Mouse (Mus musculus) heart, postnatal 14 days (tissue): ENCODE measurements around the gene Ifnl2. TPM values are rescaled to one million over a fixed set of nuclear protein-coding genes. Genes with fewer than 3 reads are reported as not detected.
"Not testable (repeated sequence)": the region's sequence is repeated elsewhere in the genome, so short reads cannot be mapped to it uniquely, and the experiment has no call there.

Experiments used
- DNase-seq, 2 experiments: peaks; one replicate each; pipeline ENCODE4 v3.0.0; 2021 to 2022
- intact Hi-C: fragments of 180-260 bp; cut with DNase I; formaldehyde crosslinking; loops from one replicate; pipeline ENCODE4 v1.15.1; 2025
- long read RNA-seq, 2 experiments: library from polyadenylated mRNA; stranded (forward); transcript quantifications; one replicate each; pipeline ENCODE4 v2.0.0; 2021
- total RNA-seq, 2 experiments: library from RNA; stranded (reverse); gene quantifications; 2 replicates each; pipeline ENCODE4 v1.2.3; 2021

The Ifnl2 gene
- total RNA-seq, result not detected
- long read RNA-seq, experiment 1, result 0 reads
- long read RNA-seq, experiment 2, result 0 reads

DNA sequence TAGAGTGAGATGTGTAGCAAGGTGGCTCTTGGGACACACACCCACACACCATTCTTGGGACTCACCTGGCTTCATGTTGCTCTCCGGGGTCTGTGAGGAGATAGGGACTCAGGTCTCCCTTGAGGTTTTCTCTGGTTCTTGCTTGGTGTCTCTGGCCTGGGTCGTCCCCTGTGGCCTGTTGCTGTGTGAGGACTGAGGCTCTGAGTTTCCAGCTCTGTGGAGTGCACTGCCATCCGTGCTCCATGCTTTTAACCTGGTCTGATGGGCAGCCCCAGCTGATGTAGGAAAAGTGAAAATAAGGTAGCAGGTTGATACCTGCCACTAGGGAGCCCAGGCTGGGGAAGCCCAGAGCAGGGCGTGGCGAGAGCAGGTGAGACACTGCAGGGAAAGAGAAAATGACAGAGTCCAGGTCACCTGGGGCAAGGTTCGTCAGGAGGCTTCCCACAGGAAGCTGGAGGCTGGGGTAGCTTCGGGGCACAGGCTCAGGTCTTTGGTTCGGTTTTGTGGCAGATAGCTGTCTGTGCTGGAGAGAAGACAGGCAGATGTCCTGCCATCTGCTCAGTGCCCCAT, at the start of gene Ifnl2:
TSS of gene Ifnl2 (minus strand) at position 51 of the 570 bp plus-strand sequence.
- DNase-seq, intact Hi-C loops: not testable (repeated sequence)

DNA sequence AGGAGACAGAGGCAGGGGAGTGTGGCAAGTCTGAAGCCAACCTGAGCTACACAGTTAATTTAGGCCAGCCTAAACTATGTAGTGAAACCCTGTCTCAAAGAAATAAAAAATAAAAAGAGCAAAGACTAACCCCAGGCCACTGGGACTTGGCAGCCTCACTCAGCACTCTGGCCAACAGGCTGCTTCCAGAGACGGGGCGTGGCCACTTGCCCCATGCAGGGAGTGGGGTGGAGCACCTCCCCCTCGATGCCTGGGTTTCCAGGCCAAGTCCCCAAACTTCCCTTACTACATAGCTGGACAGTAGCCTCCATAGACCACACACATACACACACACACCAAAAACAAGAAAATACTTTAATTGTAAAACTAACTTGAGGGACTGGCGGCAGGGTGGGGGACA, 48.2 kb upstream of the Ifnl2 start:
- intact Hi-C loops, result no loop called here
- peak; percentile 64 to 69 for DNase-seq

DNA sequence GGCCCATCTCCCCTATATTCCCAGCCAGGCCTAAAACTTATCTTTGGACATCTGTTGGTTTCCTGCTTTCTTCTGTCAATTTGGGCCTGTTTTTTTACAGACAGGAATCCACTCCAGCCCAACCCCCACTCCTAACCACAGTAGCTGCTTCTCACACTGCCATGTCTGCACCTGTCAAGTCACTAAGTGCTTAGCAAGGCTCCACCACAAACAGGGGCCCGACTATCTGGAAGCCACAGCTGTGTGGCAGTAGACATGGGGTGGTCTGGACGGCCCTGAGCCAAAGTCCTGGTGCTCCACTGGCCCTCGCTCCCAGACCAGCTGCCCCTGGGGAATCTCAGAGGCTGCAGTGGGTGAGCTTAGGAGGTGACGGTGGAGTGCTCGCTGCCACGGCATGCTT, 47.5 kb upstream of the Ifnl2 start:
- DNase-seq, result no peak
- intact Hi-C loops, result no loop called here

DNA sequence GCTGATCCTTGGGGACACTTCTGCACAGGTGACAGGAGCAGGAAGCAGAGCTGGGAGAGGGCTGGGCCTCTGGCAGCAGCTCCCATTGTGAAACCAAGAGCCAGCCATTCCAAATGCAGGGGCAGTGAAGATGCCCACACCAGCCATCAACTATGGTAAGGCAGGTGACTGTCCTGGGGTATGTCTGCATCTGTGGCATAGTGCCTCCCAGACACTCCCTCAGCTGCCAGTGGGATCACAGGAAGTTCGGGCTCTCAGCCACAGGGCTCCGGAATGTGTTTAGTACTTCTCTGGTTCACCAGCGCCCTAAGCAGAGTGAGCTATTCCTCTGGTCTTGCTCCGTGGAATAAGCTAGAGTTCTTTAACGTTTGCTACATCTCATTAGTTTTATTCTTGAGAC, 46.8 kb upstream of the Ifnl2 start:
- DNase-seq, result no peak
- intact Hi-C loops, result no loop called here

DNA sequence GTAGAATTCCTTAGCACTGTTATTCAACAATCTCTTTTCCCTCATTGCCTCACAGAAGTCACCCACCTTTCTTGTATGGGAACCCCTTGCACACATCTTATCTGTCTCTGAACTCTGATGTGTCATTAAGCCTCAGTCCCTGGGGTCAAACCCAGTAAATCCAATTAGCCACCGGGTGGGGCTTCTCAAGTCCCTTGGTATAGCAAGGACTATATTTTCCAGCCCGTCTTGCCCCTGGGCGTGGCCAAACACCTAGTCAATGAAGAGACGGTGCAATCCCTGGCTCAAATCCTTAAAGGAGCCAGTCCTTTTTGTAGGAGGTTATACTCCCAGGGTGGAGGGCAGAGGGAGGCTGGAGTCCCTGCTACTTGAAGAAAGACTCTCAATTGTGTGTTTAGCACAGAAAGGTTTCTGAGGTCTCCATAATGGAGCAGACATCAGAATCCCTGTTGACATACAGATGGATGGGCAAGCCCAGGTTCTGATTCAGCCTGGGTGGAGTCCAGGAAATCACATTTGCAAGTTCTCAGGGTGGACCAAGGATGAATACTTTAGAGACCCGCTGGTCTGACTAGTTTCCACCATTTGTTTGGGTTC, 45.8 kb upstream of the Ifnl2 start:
- DNase-seq, result no peak
- intact Hi-C loops, result no loop called here

DNA sequence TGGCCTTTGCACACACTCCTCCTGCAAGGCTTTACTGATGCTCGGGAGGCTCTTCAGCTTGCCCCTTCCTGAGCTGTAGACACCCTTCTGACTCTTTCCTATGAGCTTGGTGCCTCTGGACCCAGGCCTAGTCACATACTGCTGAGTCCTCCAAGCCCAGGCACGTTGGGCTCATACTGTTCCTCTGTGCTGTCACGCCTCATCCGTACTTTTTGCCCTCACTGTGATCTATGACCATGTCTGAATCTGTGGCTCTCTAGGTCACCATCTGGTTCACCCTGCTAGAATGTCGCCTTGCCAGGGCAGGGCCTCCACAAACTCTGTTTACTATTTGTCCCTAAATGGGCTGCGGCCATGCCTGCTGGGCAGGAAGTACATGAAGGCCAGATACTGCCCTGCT, 42.8 kb upstream of the Ifnl2 start:
- intact Hi-C loops, result no loop called here

DNA sequence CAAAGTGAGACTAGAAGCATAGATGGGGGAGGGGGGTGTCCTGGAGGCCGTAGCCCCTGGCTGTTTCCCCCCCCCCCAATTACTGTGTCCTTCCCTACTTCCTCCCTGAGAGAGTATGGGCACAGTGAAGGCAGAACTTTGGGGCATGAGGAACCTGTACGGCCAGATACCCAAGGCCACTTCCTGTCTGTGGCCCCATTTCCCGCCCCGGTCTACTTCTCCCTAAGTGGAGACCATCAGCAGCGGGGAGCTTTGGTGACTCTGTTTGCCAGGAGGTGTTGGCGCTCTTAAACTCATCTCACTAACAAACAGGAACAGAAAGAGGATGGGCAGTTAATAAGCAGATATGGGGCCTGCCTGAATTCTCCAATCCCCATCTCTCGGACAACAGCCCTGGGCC, 37.4 kb upstream of the Ifnl2 start:
- no peak for DNase-seq
- intact Hi-C loops, result no loop called here

More for the DNA sequence above, 42.8 kb upstream of the Ifnl2 start:
- no peak for DNase-seq

DNA sequence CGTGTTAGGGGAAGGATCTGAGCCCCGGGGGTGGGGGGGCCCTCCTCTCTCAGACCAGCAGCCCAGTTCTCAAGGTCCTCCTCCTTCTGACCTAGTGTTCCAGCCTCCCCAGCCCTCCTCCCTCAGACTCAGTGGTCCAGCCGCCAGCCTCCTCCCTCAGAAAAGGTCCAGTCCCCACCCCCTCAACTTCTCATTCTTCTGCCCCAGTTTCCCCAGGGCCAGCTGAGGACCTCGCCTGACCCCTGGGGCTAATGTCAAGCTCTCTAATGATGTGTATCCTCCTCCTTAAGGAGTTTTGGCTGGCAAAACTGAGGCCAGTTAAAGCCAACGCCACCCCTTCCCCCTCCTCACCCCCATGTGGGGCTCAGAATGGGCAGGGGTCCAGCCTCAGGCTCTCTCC, 36.9 kb upstream of the Ifnl2 start, which contains the start of gene Nccrp1:
TSS of gene Nccrp1 (minus strand) at position 101 of the 400 bp plus-strand sequence.
- intact Hi-C loops, result no loop called here
- DNase-seq, result no peak

DNA sequence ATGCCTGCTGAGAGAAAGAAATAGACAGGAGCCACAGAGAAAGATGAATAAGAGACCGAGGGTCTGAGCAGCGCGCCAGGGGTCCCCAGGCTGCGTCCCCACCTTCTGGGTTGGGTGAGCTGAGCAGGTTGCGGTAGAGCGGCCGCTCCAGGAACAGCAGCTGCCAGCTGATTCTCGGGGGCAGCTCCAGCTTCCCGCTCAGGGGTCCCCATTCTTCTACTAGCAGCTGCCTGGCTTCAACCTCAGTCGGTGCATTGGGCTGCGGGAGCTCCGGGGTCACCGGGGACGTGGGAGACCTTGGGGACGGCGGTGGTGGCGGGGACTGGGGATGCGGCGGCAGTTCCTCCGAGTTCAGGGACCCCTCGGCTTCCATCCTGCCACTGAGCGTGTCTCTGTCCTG, 36.4 kb upstream of the Ifnl2 start:
- intact Hi-C loops, result no loop called here

DNA sequence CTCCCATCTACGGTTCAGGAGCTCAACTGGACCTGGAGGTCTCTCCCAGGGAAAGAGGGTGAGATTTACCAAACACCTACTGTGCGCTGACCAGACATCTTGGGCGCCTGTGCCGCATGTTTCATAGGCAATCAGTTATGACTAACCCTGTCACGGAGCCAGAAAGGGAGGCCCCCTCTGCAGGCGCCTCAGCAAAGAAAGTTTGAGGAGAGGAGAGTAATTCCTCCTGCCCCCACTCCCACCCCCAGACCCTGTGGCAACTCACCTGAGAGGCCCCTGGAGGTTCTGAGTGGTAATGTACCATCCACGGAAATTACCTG, 35.6 kb upstream of the Ifnl2 start:
- no peak for DNase-seq
- intact Hi-C loops, result no loop called here

More for the DNA sequence above, 36.4 kb upstream of the Ifnl2 start:
- no peak for DNase-seq

DNA sequence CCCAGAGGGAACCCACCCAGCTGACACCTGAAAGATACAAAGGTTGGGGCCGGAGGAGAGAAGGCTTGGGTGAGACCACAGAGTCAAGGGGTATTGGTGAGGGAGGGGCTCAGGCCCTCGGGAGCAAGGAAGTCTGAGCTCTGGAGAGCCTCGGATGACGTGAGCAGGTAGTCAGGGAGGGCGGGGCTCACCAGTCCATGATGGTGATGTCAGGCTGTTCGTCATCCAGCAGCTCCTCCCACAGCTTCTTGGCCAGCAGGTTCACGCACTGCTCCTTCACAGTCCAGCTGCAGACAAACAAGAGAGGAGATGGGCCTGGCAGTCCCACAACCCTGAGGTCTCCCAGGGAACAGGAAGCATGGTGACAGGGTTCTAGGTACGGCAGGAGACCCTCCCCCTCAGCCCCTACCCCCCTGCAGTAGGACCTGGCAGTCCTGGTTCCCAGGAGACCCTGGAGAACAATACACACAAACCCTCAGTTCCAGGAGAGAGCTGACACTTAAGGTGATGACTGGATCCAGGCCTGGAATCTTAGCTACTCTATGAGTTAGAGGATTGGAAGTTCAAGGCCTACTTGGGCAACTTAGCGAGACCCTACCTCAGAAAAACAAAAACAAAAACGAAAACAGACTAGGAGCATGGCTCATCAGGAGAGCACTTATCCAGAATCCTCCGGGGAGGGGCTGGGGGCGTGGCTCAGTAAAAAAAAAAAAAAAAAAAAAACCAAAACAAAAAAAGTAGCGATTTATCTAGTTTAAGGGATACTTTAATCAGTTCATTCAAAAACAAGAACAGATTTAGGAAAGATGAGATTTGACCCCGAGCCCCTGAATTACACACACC, 35.0 kb upstream of the Ifnl2 start:
- DNase-seq, result no peak
- intact Hi-C loops, result no loop called here

DNA sequence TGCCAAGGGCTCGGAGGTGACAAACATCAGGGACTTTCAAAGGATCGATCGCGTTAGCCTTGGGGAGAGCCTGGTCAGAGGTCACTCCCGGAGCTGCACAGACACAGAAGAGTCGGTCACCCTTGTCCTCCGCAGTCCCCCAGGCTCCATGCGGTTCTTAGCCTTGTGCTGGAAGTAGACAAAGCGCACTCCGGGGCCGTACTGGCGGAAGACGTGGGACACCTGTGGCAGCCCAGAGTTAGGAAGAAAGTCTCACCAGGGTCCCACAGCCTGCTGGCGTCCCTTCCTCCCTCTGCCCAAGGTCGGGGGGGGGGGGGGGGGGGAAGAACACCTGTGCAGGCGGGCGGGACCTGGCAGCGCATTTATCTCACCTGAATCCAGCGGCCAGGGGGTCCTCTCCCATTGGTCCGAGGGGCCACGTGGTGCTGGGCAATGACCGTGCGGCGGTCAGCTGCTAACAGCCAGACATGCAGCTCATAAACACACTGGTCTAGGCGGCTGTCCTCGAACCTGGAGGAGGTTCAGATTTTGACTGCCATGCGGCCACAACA, 33.9 kb upstream of the Ifnl2 start:
- DNase-seq, result no peak
- intact Hi-C loops, result no loop called here

DNA sequence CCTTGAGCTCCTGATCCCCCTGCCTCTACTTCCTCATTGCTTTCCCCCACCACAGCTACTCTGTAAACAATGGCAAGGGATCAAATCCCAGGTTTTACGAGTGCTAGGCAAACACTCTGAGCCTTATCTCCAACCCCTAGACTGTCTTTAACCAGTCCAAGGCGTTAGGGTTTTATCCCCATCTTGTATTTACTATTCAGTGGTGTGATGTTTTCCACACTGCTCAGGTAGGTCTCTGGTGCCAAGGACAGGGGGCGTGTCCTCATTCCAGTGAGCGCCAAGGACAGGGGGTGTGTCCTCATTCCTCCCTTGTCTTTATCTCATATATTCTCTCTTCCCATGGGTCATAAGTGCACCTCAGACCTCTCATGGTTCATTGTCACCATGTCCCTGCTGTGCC, 30.3 kb upstream of the Ifnl2 start, which contains the start of gene Sycn:
TSS of gene Sycn (plus strand) at position 360 of the 400 bp plus-strand sequence.
- intact Hi-C loops, result no loop called here
- no peak for DNase-seq

DNA sequence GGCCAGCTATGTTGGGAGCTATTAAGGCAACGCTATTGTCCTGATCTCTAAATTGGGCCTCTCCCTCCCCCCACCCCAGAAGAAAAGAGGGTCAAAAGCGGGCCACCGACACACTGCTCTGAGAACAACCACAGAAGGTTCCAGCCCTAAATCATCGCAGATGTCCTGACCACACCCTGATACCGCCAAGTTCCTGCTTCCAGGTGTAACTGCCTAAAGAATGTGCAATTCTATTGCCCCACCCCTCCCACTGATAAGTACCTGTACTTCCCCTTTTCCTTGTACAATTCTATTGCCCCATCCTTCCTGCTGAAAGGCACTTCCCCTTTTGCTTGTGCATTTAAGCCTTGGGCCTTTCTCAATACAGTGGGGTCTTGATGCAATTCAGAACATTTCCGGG, 28.6 kb upstream of the Ifnl2 start:
- intact Hi-C loops, DNase-seq: not testable (repeated sequence)

DNA sequence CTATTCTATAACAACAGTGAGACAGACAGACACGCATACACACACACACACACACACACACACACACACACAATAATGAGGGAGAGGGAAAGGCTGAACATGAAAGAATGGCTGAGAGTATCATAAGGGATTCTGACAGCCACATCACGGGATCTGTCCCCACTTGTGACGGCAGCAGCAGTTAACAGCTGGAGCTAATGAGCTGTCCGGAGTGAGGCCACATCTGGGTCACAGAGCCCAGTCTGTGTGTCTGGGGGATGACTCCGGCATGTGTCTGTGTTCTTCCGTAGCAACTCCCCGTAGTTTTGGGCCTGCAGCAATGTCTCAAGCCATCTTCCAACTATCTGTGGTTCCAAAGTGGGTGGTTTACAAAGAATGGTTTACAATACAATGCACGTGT, 21.8 kb upstream of the Ifnl2 start:
- intact Hi-C loops, result no loop called here

DNA sequence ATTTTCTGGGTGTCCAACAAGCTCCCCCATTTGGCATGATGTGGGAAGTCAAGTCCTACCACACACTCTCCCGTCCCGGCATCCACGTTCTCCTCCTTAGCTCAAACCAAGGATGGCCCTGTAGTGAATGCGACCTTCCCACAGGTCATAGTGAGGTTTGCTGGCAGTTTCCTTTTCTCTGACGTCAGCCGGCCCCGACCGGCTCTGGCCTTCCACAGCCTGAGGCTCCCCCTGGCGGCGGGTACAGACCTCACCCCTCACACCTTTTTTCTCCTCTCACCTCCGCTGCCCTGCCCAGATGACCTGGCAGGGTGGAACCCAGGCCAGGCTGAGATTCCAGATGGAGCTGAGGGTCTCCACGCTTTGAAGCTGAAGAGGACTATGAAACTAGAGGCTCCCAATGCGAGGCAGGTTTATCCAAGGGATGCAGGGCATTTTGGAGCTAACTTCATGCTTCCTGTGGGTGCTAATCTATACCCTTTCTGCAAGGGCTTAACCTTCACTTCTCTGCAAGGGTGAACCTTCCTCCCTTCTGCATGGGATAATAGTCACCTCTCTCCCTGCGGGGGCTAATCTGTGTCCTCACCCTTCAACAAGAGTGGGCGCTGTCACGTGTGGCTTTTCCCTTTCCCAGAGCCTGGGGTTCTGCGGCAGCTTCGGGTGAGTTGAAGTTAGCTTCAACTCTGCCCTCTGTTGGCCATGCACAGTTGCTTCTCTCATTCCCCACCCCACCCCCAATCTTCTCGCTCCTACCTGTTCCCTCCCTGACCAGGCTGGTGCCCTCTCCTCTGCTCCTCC, 17.9 kb upstream of the Ifnl2 start:
- peak; percentile 83 to 89 for DNase-seq
- intact Hi-C loops, result loop anchor here (1.0 to 2.0 kb wide), 4 partner anchors 19 to 82 kb away; no protein-coding TSS in a partner anchor

More for the DNA sequence above, 21.8 kb upstream of the Ifnl2 start:
- DNase-seq, result no peak

DNA sequence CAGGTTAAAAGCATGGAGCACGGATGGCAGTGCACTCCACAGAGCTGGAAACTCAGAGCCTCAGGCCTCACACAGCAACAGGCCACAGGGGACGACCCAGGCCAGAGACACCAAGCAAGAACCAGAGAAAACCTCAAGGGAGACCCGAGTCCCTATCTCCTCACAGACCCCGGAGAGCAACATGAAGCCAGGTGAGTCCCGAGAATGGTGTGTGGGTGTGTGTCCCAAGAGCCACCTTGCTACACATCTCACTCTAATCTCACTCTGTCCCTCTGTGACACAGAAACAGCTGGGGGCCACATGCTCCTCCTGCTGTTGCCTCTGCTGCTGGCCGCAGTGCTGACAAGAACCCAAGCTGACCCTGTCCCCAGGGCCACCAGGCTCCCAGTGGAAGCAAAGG, 12.3 kb upstream of the Ifnl2 start, which contains the start of gene Ifnl3:
TSS of gene Ifnl3 (plus strand) at position 301 of the 400 bp plus-strand sequence.
- not testable (repeated sequence) for DNase-seq

DNA sequence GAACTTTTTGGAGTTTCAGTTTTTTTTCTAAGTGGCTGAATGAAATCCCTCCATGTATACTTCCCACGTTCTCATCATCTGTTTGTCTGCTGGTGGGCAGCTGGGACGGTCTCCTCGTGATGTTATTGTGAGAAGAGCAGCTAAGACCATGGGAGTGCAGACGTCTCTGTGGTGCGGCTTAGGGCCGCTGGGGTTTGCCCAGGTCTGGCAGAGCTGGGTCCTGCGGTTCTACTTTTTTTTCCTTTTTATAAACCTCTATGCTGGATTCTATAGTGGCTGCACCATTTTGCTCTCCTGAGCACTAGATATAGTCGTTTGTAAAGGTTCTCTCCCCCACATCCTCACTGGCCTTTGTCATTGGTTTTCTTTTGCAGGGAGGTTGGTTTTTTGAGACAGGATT, 1.2 kb upstream of the Ifnl2 start:
- intact Hi-C loops, result no loop called here

More for the DNA sequence above, 12.3 kb upstream of the Ifnl2 start, which contains the start of gene Ifnl3:
- intact Hi-C loops, result not testable (repeated sequence)

DNA sequence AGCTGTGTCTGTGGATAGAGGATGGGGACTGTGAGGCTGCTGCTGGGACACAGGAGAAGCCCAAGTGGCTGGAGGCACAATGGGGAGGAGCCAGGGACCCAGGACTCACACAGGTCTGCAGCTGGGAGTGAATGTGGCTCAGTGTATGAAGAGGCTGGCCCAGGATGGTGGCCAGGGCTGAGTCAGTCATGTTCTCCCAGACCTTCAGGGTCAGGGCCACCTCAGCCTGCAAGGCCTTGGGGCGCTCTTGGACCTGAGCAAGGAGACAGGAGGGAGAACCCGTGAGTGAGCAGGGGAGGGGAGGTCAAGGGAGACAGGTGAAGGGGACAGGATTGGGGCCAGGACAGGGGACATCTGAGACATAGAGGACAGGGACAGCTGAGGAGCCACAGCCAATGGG, 1.1 kb downstream of the Ifnl2 start:
- intact Hi-C loops, result loop anchor here (2.0 kb wide), 1 partner anchor 18 kb away; no protein-coding TSS in a partner anchor
- DNase-seq, result not testable (repeated sequence)

More for the DNA sequence above, 1.2 kb upstream of the Ifnl2 start:
- DNase-seq, result no peak

DNA sequence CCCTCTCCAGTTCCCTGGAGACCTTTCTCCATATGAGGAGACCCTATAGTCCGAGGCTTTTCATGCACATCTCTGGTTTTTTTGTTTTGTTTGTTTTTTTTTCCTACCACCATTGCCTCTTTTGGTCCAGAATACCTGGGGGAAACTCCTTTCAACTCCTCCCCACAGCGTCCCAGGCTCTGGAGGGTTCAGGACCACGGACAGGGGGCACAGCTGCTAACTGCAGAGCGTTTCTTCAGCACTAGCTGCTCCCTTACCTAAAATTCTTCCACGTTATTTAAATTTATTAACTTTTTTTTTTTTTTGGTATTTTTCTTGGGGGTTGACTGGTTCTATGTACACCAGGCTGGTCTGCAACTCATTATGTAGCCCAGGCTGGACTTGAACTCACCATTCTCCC, 4.7 kb downstream of the Ifnl2 start:
- peak in 1 of 2 experiments; percentile 29 for DNase-seq
- intact Hi-C loops, result no loop called here
